Mouse (Mus musculus) left cerebral cortex, postnatal 25 days (tissue): ENCODE data around the gene Cplane1. TPM values are rescaled to one million over a fixed set of nuclear protein-coding genes. Genes with fewer than 3 reads are reported as not detected.
A peak's percentile ranks its signal among the peaks of the same experiment; 100 is the strongest.
"Not testable (repeated sequence)": the region's sequence is repeated elsewhere in the genome, so short reads cannot be mapped to it uniquely, and the experiment has no call there.

Experiments used
- DNase-seq, 2 experiments: peaks; one replicate each; pipeline ENCODE4 v3.0.0; 2022; ENCODE audit warnings: low spot score in 2 of 2, mixed read lengths in 1 of 2
- intact Hi-C: fragments of 180-260 bp; cut with DNase I; formaldehyde crosslinking; loops from one replicate; pipeline ENCODE4 v1.15.1; 2025
- total RNA-seq, 2 experiments: library from RNA; stranded (reverse); gene quantifications; 2 replicates each; pipeline ENCODE4 v1.2.3; 2021

Gene Cplane1
- total RNA-seq, result 10 to 100 TPM; 29.5 to 31.8 TPM

- intact Hi-C loops, result no loop called here
- DNase-seq, result peak; percentile 93 to 95
These were observed at the start of gene Cplane1 for GRCm38 (mm10) chr15:8168591-8169265. Gene Cplane1 (plus strand): TSS chr15:8169106.

- no peak for DNase-seq
- intact Hi-C loops, result no loop called here
These were observed 39.6 kb upstream of the Cplane1 start for GRCm38 (mm10) chr15:8129281-8129680.

- intact Hi-C loops, result no loop called here
- no peak for DNase-seq
These were observed 37.6 kb upstream of the Cplane1 start for GRCm38 (mm10) chr15:8131268-8131667.

- intact Hi-C loops, result no loop called here
These were observed 37.1 kb upstream of the Cplane1 start for GRCm38 (mm10) chr15:8131761-8132160.

GRCm38 (mm10) chr15:8135606-8136005 lies 33.3 kb upstream of the Cplane1 start:
- no peak for DNase-seq
- intact Hi-C loops, result no loop called here

More at GRCm38 (mm10) chr15:8131761-8132160, 37.1 kb upstream of the Cplane1 start:
- DNase-seq, result no peak

GRCm38 (mm10) chr15:8161841-8162240 lies 7.1 kb upstream of the Cplane1 start:
- DNase-seq, result no peak
- intact Hi-C loops, result no loop called here

GRCm38 (mm10) chr15:8169266-8169746 lies 400 bp downstream of the Cplane1 start:
- intact Hi-C loops, result no loop called here
- peak in 1 of 2 experiments; percentile 57 for DNase-seq

- DNase-seq, result no peak
- intact Hi-C loops, result no loop called here
These were observed 20.7 kb downstream of the Cplane1 start for GRCm38 (mm10) chr15:8189563-8189962.

- no peak for DNase-seq
- intact Hi-C loops, result no loop called here
These were observed 21.5 kb downstream of the Cplane1 start for GRCm38 (mm10) chr15:8190435-8190834.

GRCm38 (mm10) chr15:8200317-8200716 lies 31.4 kb downstream of the Cplane1 start:
- intact Hi-C loops, result no loop called here
- no peak for DNase-seq

- intact Hi-C loops, result no loop called here
- no peak for DNase-seq
These were observed 39.5 kb downstream of the Cplane1 start for GRCm38 (mm10) chr15:8208362-8208761.

GRCm38 (mm10) chr15:8214811-8215210 lies 45.9 kb downstream of the Cplane1 start:
- DNase-seq, result no peak
- intact Hi-C loops, result no loop called here

GRCm38 (mm10) chr15:8234167-8234566 lies 65.3 kb downstream of the Cplane1 start:
- intact Hi-C loops, result not testable (repeated sequence)

GRCm38 (mm10) chr15:8265946-8266345 lies 97.0 kb downstream of the Cplane1 start:
- DNase-seq, result no peak
- intact Hi-C loops, result no loop called here

More at GRCm38 (mm10) chr15:8234167-8234566, 65.3 kb downstream of the Cplane1 start:
- not testable (repeated sequence) for DNase-seq

- no peak for DNase-seq
- intact Hi-C loops, result no loop called here
These were observed 98.3 kb downstream of the Cplane1 start for GRCm38 (mm10) chr15:8267211-8267610.

GRCm38 (mm10) chr15:8268231-8268630 lies 99.3 kb downstream of the Cplane1 start:
- intact Hi-C loops, result no loop called here
- no peak for DNase-seq

- intact Hi-C loops, result no loop called here
- no peak for DNase-seq
These were observed 103.0 kb downstream of the Cplane1 start for GRCm38 (mm10) chr15:8271952-8272351.

- intact Hi-C loops, DNase-seq: not testable (repeated sequence)
These were observed 109.0 kb downstream of the Cplane1 start for GRCm38 (mm10) chr15:8277916-8278315.

- intact Hi-C loops, result no loop called here
- DNase-seq, result no peak
These were observed 110.4 kb downstream of the Cplane1 start for GRCm38 (mm10) chr15:8279320-8279779.

- DNase-seq, result no peak
- intact Hi-C loops, result no loop called here
These were observed 111.2 kb downstream of the Cplane1 start for GRCm38 (mm10) chr15:8279929-8280610.

- intact Hi-C loops, result no loop called here
- no peak for DNase-seq
These were observed 112.8 kb downstream of the Cplane1 start for GRCm38 (mm10) chr15:8281701-8282100.
